Mouse (Mus musculus) monocyte, adult 2 months (primary cell): ENCODE results near the gene Pinlyp.
A peak's percentile ranks its signal among the peaks of the same experiment; 100 is the strongest.
"Not testable (repeated sequence)": the region's sequence is repeated elsewhere in the genome, so short reads cannot be mapped to it uniquely, and the experiment has no call there.

ENCODE experiments used
- DNase-seq, 2 experiments: peaks; one replicate each; pipeline ENCODE4 v3.0.0; 2022; ENCODE audit warnings: low spot score in 2 of 2, low read depth in 1 of 2

The Pinlyp gene

DNA sequence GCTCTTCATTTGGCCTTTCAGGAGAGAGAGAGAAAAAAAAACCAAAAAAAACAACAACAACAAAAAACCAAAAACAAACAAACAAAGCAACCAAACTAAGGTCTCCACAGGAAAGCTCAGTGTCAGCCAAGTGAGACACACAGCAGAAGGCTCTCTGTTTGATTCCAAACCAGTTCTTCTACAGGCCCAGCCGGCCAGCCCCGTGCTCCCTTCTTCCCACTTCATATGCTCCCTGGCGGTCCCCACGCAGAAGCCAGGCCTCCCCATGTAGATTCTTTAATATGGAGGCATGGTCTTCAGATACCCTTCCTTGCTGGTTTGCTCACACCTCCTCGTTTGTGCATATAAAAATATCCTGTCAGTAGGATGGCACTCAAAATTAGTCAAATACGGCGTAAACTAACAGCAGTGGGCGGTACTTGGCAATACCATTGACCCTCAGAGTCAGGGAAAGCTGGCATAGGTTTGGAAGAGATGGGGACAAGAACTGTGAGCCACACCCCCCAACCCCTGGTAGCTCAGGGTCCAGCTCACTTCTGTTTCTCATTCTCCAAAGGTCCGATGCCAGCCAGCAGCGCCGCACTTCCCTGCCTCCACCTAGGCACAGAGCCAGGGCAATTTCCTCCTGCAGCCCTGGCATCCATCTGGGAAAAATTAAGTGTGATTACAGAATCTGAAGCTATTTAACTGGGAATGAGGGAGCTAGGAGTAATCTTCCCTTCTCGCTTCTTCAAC is 20.1 kb downstream of the Pinlyp start:
- no peak for DNase-seq

DNA sequence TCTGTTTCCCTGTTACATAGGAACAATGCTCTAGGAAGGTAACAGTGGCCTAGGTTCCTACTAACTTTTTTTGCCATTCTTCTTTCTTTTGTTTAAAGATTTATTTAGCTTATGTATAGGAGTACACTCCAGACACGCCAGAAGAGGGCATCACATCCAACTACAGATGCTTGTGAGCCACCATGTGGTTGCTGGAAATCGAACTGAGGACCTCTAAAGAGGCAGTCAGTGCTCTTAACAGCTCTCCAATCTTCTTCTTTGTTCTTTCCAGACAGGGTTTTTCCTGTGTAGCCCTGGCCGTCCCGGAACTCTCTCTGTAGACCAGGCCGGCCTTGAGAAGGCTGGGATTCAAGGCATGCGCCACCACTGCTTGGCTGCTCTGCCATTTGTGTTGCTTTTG is 20.9 kb downstream of the Pinlyp start:
- DNase-seq = no peak

DNA sequence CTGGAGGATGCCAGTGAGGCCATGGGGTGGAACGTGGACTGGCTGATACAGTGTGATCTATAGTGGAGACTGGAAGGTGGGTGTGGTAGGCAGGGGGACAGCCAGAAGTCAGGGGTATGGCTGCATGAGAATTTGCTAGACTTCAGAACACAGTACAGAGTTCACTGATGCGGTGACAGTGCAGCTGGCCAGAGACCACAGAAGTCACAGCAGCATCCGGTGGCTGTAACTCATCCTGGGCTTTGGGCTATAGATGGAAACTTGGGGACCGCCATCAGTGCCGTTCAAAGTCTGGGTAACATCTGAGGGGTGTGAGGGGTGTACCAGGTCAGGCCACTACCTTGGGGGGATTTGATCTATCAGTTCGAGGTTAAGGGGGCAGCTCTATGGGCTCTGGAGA is 22.2 kb downstream of the Pinlyp start:
- DNase-seq = no peak

DNA sequence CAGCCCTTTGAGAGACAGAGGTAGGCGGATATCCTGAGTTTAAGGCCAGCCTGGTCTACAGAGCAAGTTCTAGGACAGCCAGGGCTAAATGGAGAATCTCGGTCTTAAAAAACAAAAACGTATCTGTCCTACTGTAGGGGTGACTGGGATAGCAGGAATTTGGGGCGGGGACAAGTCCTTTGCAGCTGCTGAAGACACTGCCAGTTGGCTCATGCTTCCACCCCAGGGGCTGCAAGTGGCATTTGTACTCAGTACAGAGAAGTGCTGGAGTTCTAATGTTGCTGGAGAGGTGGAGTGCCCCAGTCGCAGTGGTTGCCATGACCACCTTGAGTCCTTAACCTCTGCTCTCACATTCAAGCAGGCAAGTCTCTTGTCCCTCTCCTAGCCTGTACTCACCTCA is 23.1 kb downstream of the Pinlyp start:
- no peak for DNase-seq

DNA sequence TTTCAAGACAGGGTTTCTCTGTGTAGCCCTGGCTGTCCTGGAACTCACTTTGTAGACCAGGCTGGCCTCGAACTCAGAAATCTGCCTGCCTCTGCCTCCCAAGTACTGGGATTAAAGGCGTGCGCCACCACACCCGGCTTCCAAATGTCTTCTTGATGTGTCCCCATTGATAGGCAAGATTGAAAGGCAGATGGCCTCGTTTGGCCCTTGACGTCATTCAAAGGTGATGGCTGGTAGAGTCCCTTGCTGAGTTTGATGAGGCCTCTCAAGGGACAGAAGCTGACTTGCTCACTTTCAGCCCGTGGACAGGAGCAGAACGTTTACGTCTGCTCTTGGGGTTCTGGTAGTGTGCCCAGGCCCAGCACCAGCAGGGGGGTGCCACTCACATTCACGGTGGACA is 25.9 kb downstream of the Pinlyp start:
- not testable (repeated sequence) for DNase-seq

DNA sequence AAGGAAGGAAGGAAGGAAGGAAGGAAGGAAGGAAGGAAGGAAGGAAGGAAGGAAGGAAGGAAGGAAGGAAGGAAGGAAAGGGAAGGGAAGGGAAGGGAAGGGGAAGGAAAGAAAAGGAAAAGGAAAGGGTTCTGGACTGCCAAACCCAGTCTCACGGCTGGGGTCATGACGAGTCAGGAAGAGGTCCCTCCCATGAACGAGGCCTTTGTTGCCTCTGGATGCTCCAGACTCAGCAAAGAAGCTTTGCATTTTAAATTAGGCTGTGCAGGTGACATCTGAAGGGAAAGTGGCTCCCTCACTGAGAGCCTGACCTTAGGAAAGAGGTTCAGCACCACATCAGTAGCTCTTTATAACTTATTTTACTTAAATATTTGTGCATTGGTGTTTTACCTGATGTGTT is 26.8 kb downstream of the Pinlyp start:
- DNase-seq = no peak

DNA sequence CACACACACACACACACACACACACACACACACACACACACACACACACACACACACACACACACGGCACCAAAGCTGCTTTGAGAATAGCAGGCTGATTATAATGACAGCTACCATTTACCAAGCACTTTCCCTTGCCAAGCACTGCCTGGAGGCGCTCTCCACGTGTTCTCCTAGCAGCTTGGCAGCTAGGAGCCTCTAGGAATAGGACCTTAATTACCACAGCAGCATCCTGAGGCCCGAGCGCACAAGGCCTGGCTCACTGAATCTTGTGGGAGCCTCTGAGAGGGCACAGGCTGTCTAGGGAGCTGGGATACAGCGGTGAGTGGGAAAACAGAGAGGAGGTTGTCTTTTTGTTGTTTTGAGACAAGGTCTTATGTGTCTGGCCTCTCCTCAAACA is 28.3 kb downstream of the Pinlyp start:
- DNase-seq = no peak

DNA sequence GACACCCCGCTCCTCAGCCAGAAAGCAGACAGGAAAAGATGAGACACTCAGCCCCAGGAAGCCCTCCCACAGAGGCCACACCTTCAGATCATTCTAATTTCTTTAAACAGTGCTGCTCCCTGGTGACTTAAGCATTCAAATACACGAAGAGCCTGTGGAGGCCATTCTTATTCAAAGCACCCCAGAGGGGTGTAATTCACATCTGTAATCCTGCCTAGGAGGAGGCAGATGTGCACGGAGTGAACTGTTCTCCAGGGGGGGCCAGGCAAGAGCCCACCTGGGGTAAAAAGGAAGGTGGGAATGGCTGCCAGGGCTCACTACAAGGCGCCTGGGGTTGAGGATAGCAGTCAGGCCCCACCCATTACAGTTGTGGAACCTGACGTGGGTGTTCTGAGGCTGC is 28.8 kb downstream of the Pinlyp start:
- no peak for DNase-seq

DNA sequence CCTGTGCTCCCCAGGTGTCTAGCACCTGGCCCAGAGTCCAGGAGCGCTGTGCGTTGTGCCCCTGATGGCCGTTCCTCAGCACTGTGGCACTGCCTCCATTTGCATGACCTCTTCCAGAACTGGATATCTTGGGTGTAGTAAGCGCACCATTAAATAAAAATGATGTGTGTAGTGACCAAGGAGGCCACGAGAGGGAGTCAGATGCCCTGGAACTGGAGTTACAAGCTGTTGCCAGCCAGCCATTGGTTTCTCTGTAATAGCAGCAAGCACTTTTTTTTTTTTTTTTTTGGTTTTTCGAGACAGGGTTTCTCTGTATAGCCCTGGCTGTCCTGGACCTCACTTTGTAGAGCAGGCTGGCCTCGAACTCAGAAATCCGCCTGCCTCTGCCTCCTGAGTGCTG is 29.6 kb downstream of the Pinlyp start:
- DNase-seq = not testable (repeated sequence)

DNA sequence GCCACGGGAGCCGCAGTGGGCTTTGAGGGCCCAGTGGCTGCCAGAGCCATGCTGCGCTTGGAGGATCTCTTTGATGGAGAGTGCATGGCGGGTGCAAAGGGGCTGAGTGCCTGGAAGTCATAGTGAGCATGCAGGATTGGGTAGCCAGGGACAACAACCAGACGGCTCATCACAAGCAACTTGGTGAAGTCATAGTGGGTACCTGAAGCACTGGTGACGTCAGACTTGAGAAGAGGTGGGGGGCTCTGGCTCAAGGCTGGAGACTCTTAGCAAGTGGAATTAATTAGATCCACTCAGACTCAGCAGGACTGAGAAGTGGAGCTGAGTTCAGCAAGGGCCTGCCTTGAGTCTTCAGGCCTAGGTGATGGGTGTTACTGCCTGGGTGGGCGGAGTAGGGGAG is 33.6 kb downstream of the Pinlyp start, which contains the start of gene AC161166.1:
Gene AC161166.1 (minus strand): TSS at position 101 of the 400 bp plus-strand sequence.
- DNase-seq = no peak

DNA sequence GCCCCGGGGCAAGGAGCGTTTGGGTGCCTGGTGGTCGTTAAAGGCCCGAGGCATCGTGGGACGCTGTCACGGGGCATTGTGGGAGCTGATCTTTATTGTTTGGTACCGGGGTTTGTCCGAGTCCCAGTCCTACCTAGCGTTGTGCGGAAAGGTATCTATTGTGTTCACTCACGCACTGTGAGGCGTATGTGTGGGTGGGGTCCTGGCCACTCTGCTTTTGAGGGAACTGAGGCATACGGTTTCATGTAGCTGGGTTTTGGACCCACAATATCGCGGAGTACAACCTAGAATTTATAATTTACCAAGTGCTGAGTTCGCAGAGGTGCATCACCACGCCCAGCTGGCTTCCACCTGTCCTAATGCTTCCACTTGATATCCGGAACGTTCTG is 38.2 kb downstream of the Pinlyp start:
- DNase-seq = no peak

DNA sequence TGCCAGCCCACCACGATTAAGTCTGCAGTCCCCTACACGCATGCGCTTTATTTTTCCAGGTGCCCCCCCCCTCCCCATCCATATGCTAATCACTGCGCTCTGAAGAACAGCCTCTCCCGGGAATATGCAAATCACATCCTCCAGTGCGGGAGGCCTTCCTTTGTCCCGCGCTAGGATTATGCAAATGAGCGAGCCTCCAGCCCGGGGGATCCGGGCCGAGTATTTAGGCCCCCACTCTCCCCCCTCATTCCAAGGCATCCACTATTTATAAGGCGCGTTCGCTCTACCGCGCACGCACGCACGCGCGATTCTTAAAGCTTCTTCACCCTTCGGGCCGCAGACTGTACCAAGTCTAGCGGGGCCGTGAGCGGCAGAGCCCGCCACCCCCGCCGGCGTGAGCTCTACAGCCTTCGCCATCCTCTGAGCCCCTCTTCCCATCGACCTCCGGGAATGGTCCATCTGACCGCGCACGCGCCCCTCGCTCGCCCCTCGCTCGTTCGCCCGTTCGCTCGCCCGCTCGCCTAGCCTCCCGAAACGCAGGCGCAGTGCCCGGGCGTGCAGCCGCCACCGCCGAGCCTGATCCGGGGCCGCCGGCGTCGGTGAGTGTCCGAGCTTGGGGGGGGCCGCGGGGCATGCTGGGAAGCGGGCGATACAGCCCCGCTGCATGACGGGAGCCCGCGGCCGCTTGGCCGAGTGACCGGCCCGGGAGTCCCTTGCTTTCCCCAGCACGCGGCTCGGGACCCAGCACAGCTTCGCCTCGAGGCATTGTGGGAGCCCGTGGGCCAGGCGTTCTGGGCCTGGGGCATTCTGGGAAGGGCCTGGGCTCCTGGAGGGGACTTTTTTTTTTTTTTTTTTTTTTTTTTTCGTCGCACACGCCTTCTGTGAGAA is 38.8 kb downstream of the Pinlyp start, which contains the start of gene Zfp428:
Gene Zfp428 (plus strand): TSS at position 169 of the 888 bp plus-strand sequence.
- DNase-seq = peak in 1 of 2 experiments; percentile 47

DNA sequence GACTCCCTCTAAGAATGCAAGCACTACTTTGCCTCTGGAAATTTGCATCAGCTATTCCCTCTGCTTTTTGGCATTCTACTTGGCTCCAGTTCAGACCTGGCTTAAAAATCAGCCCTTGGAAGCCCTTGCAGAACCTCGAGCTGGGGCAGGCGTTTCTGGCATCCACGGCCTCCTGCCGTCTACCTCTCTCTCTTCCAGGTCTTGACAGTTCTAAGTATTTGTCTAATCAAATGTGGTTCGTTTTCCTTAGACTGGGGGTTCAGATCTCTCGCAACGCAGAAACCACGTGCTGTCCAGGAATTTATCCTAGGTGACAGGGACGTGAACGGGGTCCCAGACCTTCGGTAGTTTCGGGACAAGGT is 39.5 kb downstream of the Pinlyp start:
- DNase-seq = no peak

DNA sequence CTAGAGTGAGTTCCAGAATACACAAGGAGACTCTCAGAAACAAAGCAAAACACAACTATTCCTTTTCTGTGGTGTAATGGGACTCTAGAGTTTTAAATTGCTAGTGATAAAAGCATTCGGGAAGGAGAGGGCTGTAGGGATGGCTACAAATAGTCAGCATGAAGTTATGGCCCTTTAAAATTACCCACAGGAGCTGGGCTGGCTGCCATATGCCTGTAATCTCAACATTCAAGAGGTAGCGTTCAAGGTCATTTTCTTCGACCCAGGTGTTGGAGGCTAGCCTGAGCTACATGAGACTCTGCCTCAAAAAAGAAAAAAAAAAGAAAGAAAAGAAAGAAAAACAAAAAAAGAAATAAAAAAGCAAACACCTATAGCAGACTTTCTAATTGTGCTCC is 39.9 kb downstream of the Pinlyp start:
- no peak for DNase-seq

DNA sequence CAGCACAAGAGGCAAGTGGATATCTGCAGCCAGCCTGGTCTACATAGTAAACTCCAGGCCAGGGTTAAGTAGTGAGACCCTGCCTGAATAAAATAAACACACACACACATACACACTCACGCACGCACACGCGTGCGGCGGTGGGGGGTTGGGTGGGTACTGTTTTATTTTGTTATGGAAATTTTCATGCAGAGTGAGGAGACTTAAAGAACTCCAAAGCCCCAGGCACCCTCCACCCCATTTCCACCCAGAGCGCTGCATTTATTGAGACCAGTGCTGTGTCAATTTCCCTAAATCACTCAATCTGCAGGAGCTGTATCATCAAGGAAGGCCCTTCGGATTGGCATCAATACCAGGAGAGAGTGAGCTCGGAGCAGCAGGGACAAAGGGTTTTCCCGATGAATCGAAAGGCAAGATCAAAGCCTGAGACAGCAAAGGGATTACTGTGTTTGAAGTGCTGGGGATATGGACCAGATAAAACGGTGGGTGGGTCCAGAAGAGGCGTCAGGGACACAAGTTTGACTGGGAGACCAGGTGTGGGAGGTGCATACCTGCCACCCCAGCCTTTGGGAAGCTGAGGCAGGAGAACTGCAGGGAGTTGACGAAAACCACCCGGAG is 40.4 kb downstream of the Pinlyp start:
- no peak for DNase-seq

DNA sequence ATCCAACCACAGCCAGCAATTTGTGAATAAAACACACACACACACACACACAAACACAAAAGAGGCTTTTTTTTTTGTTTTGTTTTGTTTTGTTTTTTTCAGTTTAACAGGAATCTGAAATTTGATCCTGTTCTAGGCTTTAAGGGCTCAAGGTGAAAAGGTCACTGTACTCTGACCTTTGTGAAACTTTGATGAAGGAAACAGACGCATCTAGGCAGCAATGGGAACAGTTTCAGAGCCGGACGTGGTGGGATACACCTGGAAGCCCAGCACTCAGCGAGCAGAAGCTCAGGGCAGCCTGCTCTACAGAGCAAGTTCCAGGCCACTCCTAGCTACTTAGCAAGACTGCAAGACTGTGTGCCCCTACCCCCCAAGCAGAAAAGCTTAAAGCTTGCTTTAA is 41.0 kb downstream of the Pinlyp start:
- no peak for DNase-seq

DNA sequence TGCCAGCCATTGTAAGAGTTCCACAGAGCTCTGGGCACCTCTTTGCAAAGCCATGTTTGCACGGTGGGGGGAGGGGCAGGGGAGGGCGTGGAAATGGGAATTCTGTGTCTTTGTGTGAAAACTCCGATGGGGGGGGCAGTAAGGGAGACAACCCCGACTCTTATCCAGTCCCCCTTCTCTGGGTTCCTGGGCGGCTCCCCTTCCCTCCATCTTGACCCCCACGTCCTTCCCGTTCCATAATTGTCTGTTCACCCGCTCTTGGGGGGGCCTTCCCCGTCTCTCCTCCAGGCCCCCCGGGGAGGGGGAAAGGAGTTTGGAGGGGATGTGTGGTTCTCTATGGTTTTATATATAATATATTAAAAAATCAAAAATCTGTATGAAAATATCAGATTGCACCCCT is 41.9 kb downstream of the Pinlyp start:
- DNase-seq = no peak

DNA sequence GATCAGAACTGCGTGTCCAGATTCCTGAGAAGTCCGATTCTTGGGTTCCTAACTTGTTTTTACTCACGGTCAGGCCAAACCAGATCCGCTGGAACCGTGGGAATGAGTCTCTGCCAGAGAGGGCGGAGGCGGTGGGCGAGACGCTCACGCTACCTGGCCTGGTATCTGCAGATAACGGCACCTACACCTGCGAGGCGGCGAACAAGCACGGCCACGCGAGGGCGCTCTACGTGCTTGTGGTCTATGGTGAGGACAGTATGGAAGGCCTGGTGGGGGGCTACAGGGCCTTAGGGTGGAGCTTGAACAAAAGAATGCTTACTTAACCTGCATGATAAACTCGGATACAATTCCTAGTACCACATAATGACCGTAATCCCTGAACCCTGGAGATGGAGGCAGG is 44.4 kb downstream of the Pinlyp start:
- no peak for DNase-seq

DNA sequence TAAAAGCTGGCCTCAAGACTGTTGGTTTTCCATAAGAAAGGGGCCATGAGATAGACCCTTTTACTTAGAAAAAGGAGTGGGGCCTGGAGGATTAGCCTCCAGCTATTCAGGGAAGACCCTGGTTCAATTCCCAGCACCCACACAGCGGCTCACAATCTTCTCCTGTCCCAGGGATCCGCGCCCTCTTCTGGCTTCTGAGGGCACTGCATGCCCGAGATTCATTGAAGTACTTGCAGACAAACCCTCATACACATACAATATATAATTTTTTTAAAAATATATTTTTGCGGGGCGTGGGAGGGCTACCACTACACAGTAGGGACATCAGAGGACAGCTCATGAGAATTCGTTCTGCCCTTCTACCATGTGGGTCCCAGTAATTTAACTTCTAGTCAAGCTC is 45.0 kb downstream of the Pinlyp start:
- no peak for DNase-seq

DNA sequence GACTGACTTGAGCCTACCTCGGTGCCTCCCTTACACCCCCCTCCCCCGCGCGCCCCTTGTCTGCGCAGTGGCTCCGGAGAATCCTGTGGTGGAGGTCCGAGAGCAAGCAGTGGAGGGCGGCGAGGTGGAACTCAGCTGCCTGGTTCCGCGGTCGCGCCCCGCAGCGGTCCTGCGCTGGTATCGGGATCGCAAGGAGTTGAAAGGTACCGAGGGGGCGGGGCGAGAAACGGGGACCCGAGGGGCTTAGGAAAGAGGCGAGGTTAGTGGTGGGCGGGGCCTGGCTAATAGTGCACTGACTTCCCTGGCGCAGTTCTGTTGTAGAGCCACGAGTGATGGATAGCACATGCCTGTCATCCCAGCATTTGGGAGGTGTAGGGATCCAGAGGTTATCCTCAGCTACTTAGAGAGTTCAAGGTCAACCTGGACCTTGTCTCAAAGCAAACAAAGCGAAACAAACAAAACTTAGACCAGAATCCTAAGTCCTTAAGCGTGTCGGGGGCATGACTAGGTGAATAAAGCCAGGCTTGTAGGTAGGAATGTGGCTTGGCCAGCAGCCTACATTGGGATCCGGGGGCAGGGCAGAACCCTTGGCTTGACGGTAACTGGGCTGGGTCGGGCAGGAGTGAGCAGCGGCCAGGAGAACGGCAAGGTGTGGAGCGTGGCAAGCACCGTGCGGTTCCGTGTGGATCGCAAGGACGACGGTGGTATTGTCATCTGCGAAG is 45.9 kb downstream of the Pinlyp start:
- no peak for DNase-seq
